Mouse (Mus musculus): ENCODE results near the gene Macrod2. TPM values are rescaled to one million over a fixed set of nuclear protein-coding genes. Genes with fewer than 3 reads are reported as not detected.

The Macrod2 gene
- polyA plus RNA-seq, 1 experiment from 2014 or later = 31.1 TPM

GRCm38 (mm10) chr2:141247680-141248079, 852.6 kb downstream of the Macrod2 start:
- H3K4me3 ChIP-seq (ENCODE audit: low read depth, low read length) = no peak overlapping the region
- H3K27me3 ChIP-seq (ENCODE audit: insufficient read depth, low read length) = no peaks in the 10 kb centered on the region
- TF ChIP-seq CTCF (IDR thresholded peaks at IDR 0.05; ENCODE audit: low read depth) = no peak
- no peak overlapping the region for H3K27ac ChIP-seq (ENCODE audit: low read depth)
- H3K4me2 ChIP-seq = no peak overlapping the region
- H3K4me1 ChIP-seq (ENCODE audit: insufficient read depth) = no peaks in the 10 kb centered on the region
- DNase-seq (no peak), ATAC-seq (ENCODE audit: insufficient read depth) (no peak)
- WGBS = 79% methylated on average over 2 of the region's 2 CpGs
- H3K9ac ChIP-seq = no peak overlapping the region
- no peaks in the 10 kb centered on the region for H3K36me3 ChIP-seq (ENCODE audit: insufficient read depth)
- H3K9me3 ChIP-seq (ENCODE audit: low read depth, low read length) = no peaks in the 10 kb centered on the region

- H3K4me1 ChIP-seq (ENCODE audit: insufficient read depth) = no peaks in the 10 kb centered on the region
- no peaks in the 10 kb centered on the region for H3K9me3 ChIP-seq (ENCODE audit: low read depth, low read length)
- H3K27me3 ChIP-seq (ENCODE audit: insufficient read depth, low read length) = no peaks in the 10 kb centered on the region
- WGBS = 78% methylated on average over 4 of the region's 4 CpGs
- H3K4me3 ChIP-seq (ENCODE audit: low read depth, low read length) = no peak overlapping the region
- DNase-seq = no peak
- no peak overlapping the region for H3K9ac ChIP-seq
- H3K27ac ChIP-seq (ENCODE audit: low read depth) = no peak overlapping the region
- H3K36me3 ChIP-seq (ENCODE audit: insufficient read depth) = no peaks in the 10 kb centered on the region
- ATAC-seq (ENCODE audit: insufficient read depth) = no peak
- no peak for TF ChIP-seq CTCF (IDR thresholded peaks at IDR 0.05; ENCODE audit: low read depth)
- no peak overlapping the region for H3K4me2 ChIP-seq
These were observed 869.5 kb downstream of the Macrod2 start for GRCm38 (mm10) chr2:141264582-141264981.

- no peak overlapping the region for H3K4me2 ChIP-seq
- DNase-seq (no peak), ATAC-seq (ENCODE audit: insufficient read depth) (no peak)
- H3K4me3 ChIP-seq (ENCODE audit: low read depth, low read length) = no peak overlapping the region
- H3K27me3 ChIP-seq (ENCODE audit: insufficient read depth, low read length) = no peaks in the 10 kb centered on the region
- TF ChIP-seq CTCF (IDR thresholded peaks at IDR 0.05; ENCODE audit: low read depth) = no peak
- H3K9me3 ChIP-seq (ENCODE audit: low read depth, low read length) = no peaks in the 10 kb centered on the region
- no peaks in the 10 kb centered on the region for H3K36me3 ChIP-seq (ENCODE audit: insufficient read depth)
- no peak overlapping the region for H3K9ac ChIP-seq
- no peaks in the 10 kb centered on the region for H3K4me1 ChIP-seq (ENCODE audit: insufficient read depth)
- H3K27ac ChIP-seq (ENCODE audit: low read depth) = no peak overlapping the region
These were observed 871.5 kb downstream of the Macrod2 start for GRCm38 (mm10) chr2:141266591-141266990.

GRCm38 (mm10) chr2:141271541-141271940, 876.4 kb downstream of the Macrod2 start:
- no peak for ATAC-seq (ENCODE audit: insufficient read depth)

GRCm38 (mm10) chr2:141272966-141273365, 877.9 kb downstream of the Macrod2 start:
- H3K27me3 ChIP-seq (ENCODE audit: insufficient read depth, low read length) = no peaks in the 10 kb centered on the region
- 69% methylated on average over 4 of the region's 4 CpGs for WGBS
- no peaks in the 10 kb centered on the region for H3K9me3 ChIP-seq (ENCODE audit: low read depth, low read length)
- DNase-seq (no peak), ATAC-seq (ENCODE audit: insufficient read depth) (no peak; the same call in 1 of the 2 replicates)
- no peak for TF ChIP-seq CTCF (IDR thresholded peaks at IDR 0.05; ENCODE audit: low read depth)
- H3K4me1 ChIP-seq (ENCODE audit: insufficient read depth) = no peaks in the 10 kb centered on the region
- no peak overlapping the region for H3K4me2 ChIP-seq
- no peak overlapping the region for H3K4me3 ChIP-seq (ENCODE audit: low read depth, low read length)
- no peaks in the 10 kb centered on the region for H3K36me3 ChIP-seq (ENCODE audit: insufficient read depth)
- no peak overlapping the region for H3K27ac ChIP-seq (ENCODE audit: low read depth)
- H3K9ac ChIP-seq = no peak overlapping the region

More at GRCm38 (mm10) chr2:141271541-141271940, 876.4 kb downstream of the Macrod2 start:
- Histone ChIP-seq H3K9me3 (ENCODE audit: low read depth, low read length) (no peaks in the 10 kb centered on the region), H3K27ac (ENCODE audit: low read depth) (no peak overlapping the region), H3K4me3 (ENCODE audit: low read depth, low read length) (no peak overlapping the region), H3K36me3 (ENCODE audit: insufficient read depth) (no peaks in the 10 kb centered on the region), H3K27me3 (ENCODE audit: insufficient read depth, low read length) (no peaks in the 10 kb centered on the region), H3K4me2 (no peak overlapping the region), H3K9ac (no peak overlapping the region), H3K4me1 (ENCODE audit: insufficient read depth) (no peaks in the 10 kb centered on the region)
- 39% methylated on average over 4 of the region's 4 CpGs for WGBS
- DNase-seq = no peak
- TF ChIP-seq CTCF (IDR thresholded peaks at IDR 0.05; ENCODE audit: low read depth) = no peak

GRCm38 (mm10) chr2:141274262-141274661, 879.2 kb downstream of the Macrod2 start:
- H3K36me3 ChIP-seq (ENCODE audit: insufficient read depth) = no peaks in the 10 kb centered on the region
- H3K27ac ChIP-seq (ENCODE audit: low read depth) = no peak overlapping the region
- H3K4me3 ChIP-seq (ENCODE audit: low read depth, low read length) = no peak overlapping the region
- H3K9ac ChIP-seq = no peak overlapping the region
- no peak for ATAC-seq (ENCODE audit: insufficient read depth)
- 56% methylated on average over 2 of the region's 2 CpGs for WGBS
- no peaks in the 10 kb centered on the region for H3K4me1 ChIP-seq (ENCODE audit: insufficient read depth)
- no peak overlapping the region for H3K4me2 ChIP-seq
- no peak for TF ChIP-seq CTCF (IDR thresholded peaks at IDR 0.05; ENCODE audit: low read depth)
- H3K27me3 ChIP-seq (ENCODE audit: insufficient read depth, low read length) = no peaks in the 10 kb centered on the region
- no peak for DNase-seq
- no peaks in the 10 kb centered on the region for H3K9me3 ChIP-seq (ENCODE audit: low read depth, low read length)

- H3K4me1 ChIP-seq (ENCODE audit: insufficient read depth) = no peaks in the 10 kb centered on the region
- H3K9me3 ChIP-seq (ENCODE audit: low read depth, low read length) = no peaks in the 10 kb centered on the region
- no peak overlapping the region for H3K9ac ChIP-seq
- H3K36me3 ChIP-seq (ENCODE audit: insufficient read depth) = no peaks in the 10 kb centered on the region
- WGBS = 35% methylated on average over 5 of the region's 5 CpGs
- no peak for TF ChIP-seq CTCF (IDR thresholded peaks at IDR 0.05; ENCODE audit: low read depth)
- H3K27me3 ChIP-seq (ENCODE audit: insufficient read depth, low read length) = no peaks in the 10 kb centered on the region
- no peak overlapping the region for H3K4me3 ChIP-seq (ENCODE audit: low read depth, low read length)
- ATAC-seq (ENCODE audit: insufficient read depth) (peak; percentile 97), DNase-seq (peak; percentile 74)
- no peak overlapping the region for H3K4me2 ChIP-seq
- H3K27ac ChIP-seq (ENCODE audit: low read depth) = peak overlapping the region; percentile 66
These were observed 884.1 kb downstream of the Macrod2 start for GRCm38 (mm10) chr2:141279130-141279698.
